Mouse (Mus musculus) myocyte (in vitro differentiated cells): ENCODE measurements at regions not wholly inside any gene's neighbourhood (a gene's known extent, or its start where the extent isn't known, plus 50 kb on each side); places are given as distances from the start of the nearest gene placed in this dataset.

Experiments
- CEBPB ChIP-seq: IDR thresholded peaks from 2 replicates; pipeline ENCODE4 v1.6.1; 2011; ENCODE audit warnings: mild to moderate bottlenecking, moderate library complexity; ENCODE audit not compliant: poor library complexity, insufficient read depth, severe bottlenecking
- MAX ChIP-seq: IDR thresholded peaks from one replicate; pipeline ENCODE4 v1.6.1; 2011; ENCODE audit warnings: low read depth, mild to moderate bottlenecking, control low read depth
- MYOD1 ChIP-seq, 3 experiments: IDR thresholded peaks; one replicate each; pipeline ENCODE4 v1.6.1; 2011; ENCODE audit warnings: control low read depth in 2 of 3, low read depth in 2 of 3, mild to moderate bottlenecking in 2 of 3, moderate library complexity in 1 of 3; ENCODE audit not compliant: insufficient read length in 2 of 3, control insufficient read depth in 1 of 3
- POLR2A ChIP-seq: IDR thresholded peaks from one replicate; pipeline ENCODE4 v1.6.1; 2011; ENCODE audit warnings: low read depth, mild to moderate bottlenecking, control low read depth, moderate library complexity; ENCODE audit not compliant: insufficient read length
- POLR2AphosphoS2 ChIP-seq: IDR thresholded peaks from one replicate; pipeline ENCODE4 v1.6.1; 2011; ENCODE audit warnings: low read depth, control low read depth; ENCODE audit not compliant: insufficient read length
- TCF12 ChIP-seq: IDR thresholded peaks from one replicate; pipeline ENCODE4 v1.6.1; 2011; ENCODE audit warnings: mild to moderate bottlenecking, control low read depth; ENCODE audit not compliant: poor library complexity, insufficient read depth, severe bottlenecking
- TCF3 ChIP-seq: IDR thresholded peaks from one replicate; pipeline ENCODE4 v1.6.1; 2011; ENCODE audit warnings: low read depth, control low read depth; ENCODE audit not compliant: insufficient read length
- USF1 ChIP-seq: IDR thresholded peaks from one replicate; pipeline ENCODE4 v1.6.1; 2011; ENCODE audit warnings: low read depth, mild to moderate bottlenecking, control low read depth, moderate library complexity

- TF ChIP-seq USF1, result no peak
- no peak for TF ChIP-seq POLR2A
- TF ChIP-seq MAX, result no peak
- no peak for TF ChIP-seq CEBPB
- TF ChIP-seq TCF12, result no peak
- no peak for TF ChIP-seq POLR2AphosphoS2
- no peak for TF ChIP-seq MYOD1 (IDR thresholded peaks at IDR 0.05; ENCODE audit: control insufficient read depth in 1 of 3, insufficient read length in 2 of 3, low read depth in 2 of 3)
- no peak for TF ChIP-seq TCF3
Measured at GRCm38 (mm10) chr1:186435336-186435972, 270.3 kb downstream of the Tgfb2 start.
